Mouse (Mus musculus) C2C12 (cell line): ENCODE results near the gene Tet1.

Experiments used
- CEBPB ChIP-seq: IDR thresholded peaks from one replicate; pipeline ENCODE4 v1.6.1; 2011; ENCODE audit warnings: low read depth, mild to moderate bottlenecking, control low read depth, moderate library complexity
- CTCF ChIP-seq: IDR thresholded peaks from one replicate; pipeline ENCODE4 v1.5.1; 2011; ENCODE audit not compliant: control insufficient read depth, insufficient read depth, insufficient read length
- FOSL1 ChIP-seq: IDR thresholded peaks from one replicate; pipeline ENCODE4 v1.8.0; 2011; ENCODE audit warnings: mild to moderate bottlenecking, low read length; ENCODE audit not compliant: poor library complexity, insufficient read depth, severe bottlenecking
- MYOD1 ChIP-seq: IDR thresholded peaks from one replicate; pipeline ENCODE4 v1.6.1; 2011; ENCODE audit warnings: low read depth; ENCODE audit not compliant: control insufficient read depth, insufficient read length
- MYOG ChIP-seq: IDR thresholded peaks from one replicate; pipeline ENCODE4 v1.6.1; 2011; ENCODE audit not compliant: control insufficient read depth, insufficient read length; ENCODE audit errors: extremely low read depth

DNA sequence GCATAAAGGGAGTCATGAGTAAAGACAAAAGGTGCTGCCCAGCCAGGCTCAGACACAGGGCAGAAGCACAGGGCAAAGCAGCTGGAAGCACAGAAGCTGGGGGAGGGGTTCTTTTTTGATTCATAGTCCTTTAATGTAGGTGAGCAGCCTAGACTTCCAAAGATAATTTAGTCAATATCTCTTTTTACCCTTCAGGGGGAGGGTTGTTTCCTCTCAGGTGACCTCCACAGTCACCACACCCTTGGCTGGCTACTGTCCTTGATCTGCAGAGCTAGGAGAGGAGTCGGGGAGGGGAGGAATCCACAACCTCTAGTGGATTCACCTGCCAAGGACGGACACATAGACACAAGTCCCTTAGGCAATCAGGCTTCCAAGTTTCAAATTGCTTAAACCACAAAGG, 10.7 kb downstream of the Tet1 start:
- TF ChIP-seq CTCF (no peak), FOSL1 (no peak), MYOG (no peak), MYOD1 (no peak), CEBPB (no peak)
